8 mouse cellular contexts compared by ENCODE assay signal in the genomic region with DNA sequence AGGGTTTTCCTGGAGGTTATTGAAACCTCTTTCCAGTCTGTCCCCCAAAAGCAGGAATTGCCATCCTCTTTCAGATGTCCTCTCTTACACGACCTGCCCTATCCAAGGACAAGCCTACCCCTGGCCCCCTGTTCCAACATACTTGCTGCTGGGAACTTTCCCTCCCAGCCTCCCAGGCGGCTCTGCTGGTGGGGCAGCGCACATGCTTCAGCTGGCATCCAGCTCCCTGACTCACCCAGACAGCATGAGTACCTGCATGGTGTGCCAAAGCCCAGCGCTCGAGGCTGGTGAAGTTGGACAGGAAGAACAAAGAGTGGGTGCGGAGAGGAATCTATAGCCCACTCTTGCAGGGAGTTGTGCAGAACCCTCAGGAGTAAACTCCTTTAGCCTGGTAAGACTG. TPM values are rescaled to one million over a fixed set of nuclear protein-coding genes. Genes with fewer than 3 reads are reported as not detected.
A peak's percentile ranks its signal among the peaks of the same experiment; 100 is the strongest.
DNase-seq lines count a peak whose midpoint lies in the region; ATAC-seq and TF ChIP-seq lines count a peak whose summit lies in the region.

No protein-coding gene starts in this region.

- peak overlapping the region; percentile 70; the same call in 1 of the 2 replicates for H3K9ac ChIP-seq in forebrain, postnatal 0 days
- peak overlapping the region; percentile 73 for H3K9ac ChIP-seq in hindbrain, embryonic 16.5 days (ENCODE audit: low read depth, low read length)
- H3K9ac ChIP-seq in limb, embryonic 13.5 days: peak overlapping the region; percentile 84
- no peak overlapping the region; the same call in 1 of the 2 replicates for H3K9ac ChIP-seq in neural tube, embryonic 12.5 days

- H3K4me1 ChIP-seq in forebrain, postnatal 0 days (ENCODE audit: insufficient read depth): peaks cover 22% of the 10 kb centered on the region
- peaks cover 35% of the 10 kb centered on the region for H3K4me1 ChIP-seq in hindbrain, embryonic 16.5 days (ENCODE audit: control insufficient read depth, insufficient read depth, low read depth, low read length)
- H3K4me1 ChIP-seq in limb, embryonic 13.5 days: peaks cover 37% of the 10 kb centered on the region
- H3K4me1 ChIP-seq in neural tube, embryonic 12.5 days: peaks cover 28% of the 10 kb centered on the region

- H3K4me3 ChIP-seq in forebrain, postnatal 0 days (ENCODE audit: low read depth, low read length): peak overlapping the region; percentile 56; the same call in 1 of the 2 replicates
- H3K4me3 ChIP-seq in hindbrain, embryonic 16.5 days (ENCODE audit: low read length): peak overlapping the region; percentile 51
- H3K4me3 ChIP-seq in limb, embryonic 13.5 days: peak overlapping the region; percentile 60
- peak overlapping the region; percentile 50; the same call in 1 of the 2 replicates for H3K4me3 ChIP-seq in neural tube, embryonic 12.5 days

- DNase-seq in left cerebral cortex, adult 18-20 months (ENCODE audit: low spot score in 2 of 2): peak; percentile 75 to 77
- no peak for DNase-seq in left cerebral cortex, adult 11 months (ENCODE audit: low spot score)
- peak; percentile 91 for DNase-seq in brain, adult 2 months (ENCODE audit: low read depth, low spot score)
- DNase-seq in forebrain, postnatal 0 days: peak; percentile 33
- DNase-seq in spleen, postnatal 36 days (ENCODE audit: low spot score in 2 of 2): no peak

- no peaks in the 10 kb centered on the region for H3K27me3 ChIP-seq in forebrain, postnatal 0 days (ENCODE audit: insufficient read depth, low read length)
- H3K27me3 ChIP-seq in hindbrain, embryonic 16.5 days (replicated peaks; ENCODE audit: control insufficient read depth, insufficient read depth, low read length): no peaks in the 10 kb centered on the region
- no peaks in the 10 kb centered on the region for H3K27me3 ChIP-seq in limb, embryonic 13.5 days
- no peaks in the 10 kb centered on the region for H3K27me3 ChIP-seq in neural tube, embryonic 12.5 days (replicated peaks)

- peak overlapping the region; percentile 86 for H3K4me2 ChIP-seq in forebrain, postnatal 0 days (ENCODE audit: low read depth)
- H3K4me2 ChIP-seq in hindbrain, embryonic 16.5 days (ENCODE audit: low read length): peak overlapping the region; percentile 86
- H3K4me2 ChIP-seq in limb, embryonic 13.5 days (replicated peaks): peak overlapping the region; percentile 83
- peak overlapping the region; percentile 75 for H3K4me2 ChIP-seq in neural tube, embryonic 12.5 days (replicated peaks)

- ATAC-seq in forebrain, postnatal 0 days: no peak
- no peak for ATAC-seq in hindbrain, embryonic 16.5 days
- no peak for ATAC-seq in limb, embryonic 13.5 days (ENCODE audit: low FRiP score, low read depth)
- no peak for ATAC-seq in neural tube, embryonic 12.5 days (ENCODE audit: low FRiP score, low read depth)

- peak overlapping the region; percentile 74; the same call in 1 of the 2 replicates for H3K27ac ChIP-seq in forebrain, postnatal 0 days (ENCODE audit: low read depth, low read length)
- peak overlapping the region; percentile 76 for H3K27ac ChIP-seq in hindbrain, embryonic 16.5 days (ENCODE audit: low read depth, low read length)
- H3K27ac ChIP-seq in limb, embryonic 13.5 days: peak overlapping the region; percentile 88; the same call in 1 of the 2 replicates
- no peak overlapping the region for H3K27ac ChIP-seq in neural tube, embryonic 12.5 days

- WGBS in forebrain, postnatal 0 days: 43% methylated on average over 6 of the region's 6 CpGs
- WGBS in hindbrain, embryonic 16.5 days: 58% methylated on average over 6 of the region's 6 CpGs
- 73% methylated on average over 6 of the region's 6 CpGs for WGBS in limb, embryonic 13.5 days
- WGBS in neural tube, embryonic 12.5 days: 78% methylated on average over 6 of the region's 6 CpGs

- no peaks in the 10 kb centered on the region for H3K9me3 ChIP-seq in forebrain, postnatal 0 days (ENCODE audit: low read length)
- H3K9me3 ChIP-seq in hindbrain, embryonic 16.5 days (ENCODE audit: control insufficient read depth, low read length): no peaks in the 10 kb centered on the region
- no peaks in the 10 kb centered on the region for H3K9me3 ChIP-seq in limb, embryonic 13.5 days
- H3K9me3 ChIP-seq in neural tube, embryonic 12.5 days: no peaks in the 10 kb centered on the region

- no peaks in the 10 kb centered on the region for H3K36me3 ChIP-seq in forebrain, postnatal 0 days (ENCODE audit: insufficient read depth)
- H3K36me3 ChIP-seq in hindbrain, embryonic 16.5 days (ENCODE audit: control insufficient read depth, insufficient read depth, low read length): 0 out of 2 replicates have a peak, but pooled peaks cover 3% of the 10 kb centered on the region
- H3K36me3 ChIP-seq in limb, embryonic 13.5 days: peaks cover 43% of the 10 kb centered on the region
- H3K36me3 ChIP-seq in neural tube, embryonic 12.5 days: no peaks in the 10 kb centered on the region

- TF ChIP-seq CTCF in forebrain, postnatal 0 days (IDR thresholded peaks at IDR 0.05; ENCODE audit: low read depth): no peak

RNA-seq across cellular contexts. Expression of a gene that starts 0.5 kb away (rescaled TPM):
- total RNA-seq in left cerebral cortex, adult 18-20 months (2021): 10 to 100 TPM; 35.2 to 35.8 TPM
- total RNA-seq in forebrain, postnatal 0 days (2014; rRNA removed): 22.1 and 26.7 TPM in 2 replicates
- polyA plus RNA-seq in forebrain, postnatal 0 days (2015; fragmentation: Nextera tagmentation; extraction: Ambion mirVana): 34.8 and 36.8 TPM in 2 replicates
- polyA plus RNA-seq in hindbrain, embryonic 16.5 days (2015; fragmentation: Nextera tagmentation; extraction: Ambion mirVana): 39.4 and 43.9 TPM in 2 replicates
- polyA plus RNA-seq in limb, embryonic 13.5 days (2015; fragmentation: Nextera tagmentation; extraction: Ambion mirVana): 85.5 and 88.8 TPM in 2 replicates
- polyA plus RNA-seq in neural tube, embryonic 12.5 days (2016; fragmentation: Nextera tagmentation; extraction: Ambion mirVana): 39.0 and 40.2 TPM in 2 replicates

RNA-seq across cellular contexts. Expression of a gene that starts 10.1 kb away (rescaled TPM):
- total RNA-seq in left cerebral cortex, adult 18-20 months (2021): 1 to 10 TPM; 5.9 to 8.3 TPM
- total RNA-seq in forebrain, postnatal 0 days (2014; rRNA removed): 5.5 and 8.4 TPM in 2 replicates
- 10.8 and 11.1 TPM in 2 replicates for polyA plus RNA-seq in forebrain, postnatal 0 days (2015; fragmentation: Nextera tagmentation; extraction: Ambion mirVana)
- polyA plus RNA-seq in hindbrain, embryonic 16.5 days (2015; fragmentation: Nextera tagmentation; extraction: Ambion mirVana): 8.4 and 9.9 TPM in 2 replicates
- polyA plus RNA-seq in limb, embryonic 13.5 days (2015; fragmentation: Nextera tagmentation; extraction: Ambion mirVana): 44.0 and 46.2 TPM in 2 replicates
- 14.4 and 15.9 TPM in 2 replicates for polyA plus RNA-seq in neural tube, embryonic 12.5 days (2016; fragmentation: Nextera tagmentation; extraction: Ambion mirVana)

RNA-seq across cellular contexts. Expression of a gene that starts 11.7 kb away (rescaled TPM):
- 10 to 100 TPM; 56.5 to 56.6 TPM for total RNA-seq in left cerebral cortex, adult 18-20 months (2021)
- 66.7 and 160 TPM in 2 replicates for total RNA-seq in forebrain, postnatal 0 days (2014; rRNA removed)
- polyA plus RNA-seq in forebrain, postnatal 0 days (2015; fragmentation: Nextera tagmentation; extraction: Ambion mirVana): 74.9 and 96.8 TPM in 2 replicates
- polyA plus RNA-seq in hindbrain, embryonic 16.5 days (2015; fragmentation: Nextera tagmentation; extraction: Ambion mirVana): 64.3 and 79.8 TPM in 2 replicates
- polyA plus RNA-seq in limb, embryonic 13.5 days (2015; fragmentation: Nextera tagmentation; extraction: Ambion mirVana): 120 and 126 TPM in 2 replicates
- polyA plus RNA-seq in neural tube, embryonic 12.5 days (2016; fragmentation: Nextera tagmentation; extraction: Ambion mirVana): 76.4 and 83.4 TPM in 2 replicates

RNA-seq across cellular contexts. Expression of a gene that starts 24.8 kb away (rescaled TPM):
- total RNA-seq in left cerebral cortex, adult 18-20 months (2021): 10 to 100 TPM; 76.1 to 77.1 TPM
- total RNA-seq in forebrain, postnatal 0 days (2014; rRNA removed): 83.0 and 98.3 TPM in 2 replicates
- polyA plus RNA-seq in forebrain, postnatal 0 days (2015; fragmentation: Nextera tagmentation; extraction: Ambion mirVana): 56.0 and 63.5 TPM in 2 replicates
- polyA plus RNA-seq in hindbrain, embryonic 16.5 days (2015; fragmentation: Nextera tagmentation; extraction: Ambion mirVana): 78.7 and 87.1 TPM in 2 replicates
- polyA plus RNA-seq in limb, embryonic 13.5 days (2015; fragmentation: Nextera tagmentation; extraction: Ambion mirVana): 6.1 and 6.8 TPM in 2 replicates
- polyA plus RNA-seq in neural tube, embryonic 12.5 days (2016; fragmentation: Nextera tagmentation; extraction: Ambion mirVana): 32.4 and 33.5 TPM in 2 replicates

RNA-seq across cellular contexts. Expression of a gene that starts 25.1 kb away (rescaled TPM):
- total RNA-seq in left cerebral cortex, adult 18-20 months (2021): 10 to 100 TPM; 66.0 to 67.7 TPM
- total RNA-seq in forebrain, postnatal 0 days (2014; rRNA removed): 67.0 and 68.1 TPM in 2 replicates
- 221 and 244 TPM in 2 replicates for polyA plus RNA-seq in forebrain, postnatal 0 days (2015; fragmentation: Nextera tagmentation; extraction: Ambion mirVana)
- 205 and 227 TPM in 2 replicates for polyA plus RNA-seq in hindbrain, embryonic 16.5 days (2015; fragmentation: Nextera tagmentation; extraction: Ambion mirVana)
- 332 and 333 TPM in 2 replicates for polyA plus RNA-seq in limb, embryonic 13.5 days (2015; fragmentation: Nextera tagmentation; extraction: Ambion mirVana)
- polyA plus RNA-seq in neural tube, embryonic 12.5 days (2016; fragmentation: Nextera tagmentation; extraction: Ambion mirVana): 232 and 252 TPM in 2 replicates

Comparison
In these comparisons a context has a peak if more than half of its experiments do, and no peak if none do; other contexts are left out.
1. DNase-seq: peak in left cerebral cortex, adult 18-20 months (2 of 2), brain, adult 2 months (single experiment) and forebrain, postnatal 0 days (single experiment); none in left cerebral cortex, adult 11 months (single experiment) and spleen, postnatal 36 days (0 of 2).
2. Peak in every context shown above with its lines, with median percentiles within 50 percentile points of each other: H3K4me2 ChIP-seq and H3K4me3 ChIP-seq.